Mouse (Mus musculus): ENCODE measurements around the gene Tcta. TPM values are rescaled to one million over a fixed set of nuclear protein-coding genes. Genes with fewer than 3 reads are reported as not detected.
"Not testable (repeated sequence)": the region's sequence is repeated elsewhere in the genome, so short reads cannot be mapped to it uniquely, and the experiment has no call there.

Tcta gene
- polyA plus RNA-seq, 1 experiment from 2014 or later, result 47.5 TPM

- Histone ChIP-seq H3K4me1 (peaks cover 24% of the 10 kb centered on the region), H3K4me2 (replicated peaks) (peak overlapping the region; percentile 69), H3K27ac (peak overlapping the region; percentile 98; the same call in 1 of the 2 replicates), H3K36me3 (peaks cover 21% of the 10 kb centered on the region), H3K27me3 (replicated peaks) (no peaks in the 10 kb centered on the region), H3K4me3 (peak overlapping the region; percentile 97), H3K9me3 (no peaks in the 10 kb centered on the region), H3K9ac (peak overlapping the region; percentile 94)
- WGBS, result 27% methylated on average over 12 of the region's 12 CpGs
- ATAC-seq (ENCODE audit: low FRiP score, low read depth), result no peak
Observed at GRCm38 (mm10) chr9:108307021-108307807, 1.3 kb upstream of the Tcta start.

GRCm38 (mm10) chr9:108306571-108306980, 616 bp upstream of the Tcta start:
- no peaks in the 10 kb centered on the region for H3K27me3 ChIP-seq (replicated peaks)
- H3K4me3 ChIP-seq, result peak overlapping the region; percentile 97
- H3K4me2 ChIP-seq (replicated peaks), result peak overlapping the region; percentile 69
- H3K9me3 ChIP-seq, result no peaks in the 10 kb centered on the region
- peak overlapping the region; percentile 94 for H3K9ac ChIP-seq
- H3K4me1 ChIP-seq, result peaks cover 24% of the 10 kb centered on the region
- H3K27ac ChIP-seq, result peak overlapping the region; percentile 98
- under 1% methylated on average over 46 of the region's 51 CpGs for WGBS
- peaks cover 21% of the 10 kb centered on the region for H3K36me3 ChIP-seq
- peak; percentile 77 for ATAC-seq (ENCODE audit: low FRiP score, low read depth)

- Histone ChIP-seq H3K27ac (peak overlapping the region; percentile 60; the same call in 1 of the 2 replicates), H3K4me3 (peak overlapping the region; percentile 97), H3K4me1 (peaks cover 24% of the 10 kb centered on the region), H3K9ac (peak overlapping the region; percentile 69), H3K4me2 (replicated peaks) (peak overlapping the region; percentile 69), H3K36me3 (peaks cover 33% of the 10 kb centered on the region), H3K9me3 (no peaks in the 10 kb centered on the region), H3K27me3 (replicated peaks) (no peaks in the 10 kb centered on the region)
- peak; percentile 4; the same call in 1 of the 2 replicates for ATAC-seq (ENCODE audit: low FRiP score, low read depth)
- WGBS, result 17% methylated on average over 1 of the region's 1 CpGs
Observed at GRCm38 (mm10) chr9:108305170-108305569, 790 bp downstream of the Tcta start.

GRCm38 (mm10) chr9:108304716-108305115, 1.2 kb downstream of the Tcta start:
- 91% methylated on average over 4 of the region's 4 CpGs for WGBS
- H3K9ac ChIP-seq, result peak overlapping the region; percentile 69; the same call in 1 of the 2 replicates
- peak overlapping the region; percentile 97; the same call in 1 of the 2 replicates for H3K4me3 ChIP-seq
- peaks cover 34% of the 10 kb centered on the region for H3K36me3 ChIP-seq
- H3K4me1 ChIP-seq, result peaks cover 24% of the 10 kb centered on the region
- no peaks in the 10 kb centered on the region for H3K27me3 ChIP-seq (replicated peaks)
- H3K9me3 ChIP-seq, result no peaks in the 10 kb centered on the region
- 0 out of 2 replicates have a peak overlapping the region, but pooled peaks have one; percentile 60 for H3K27ac ChIP-seq
- no peak for ATAC-seq (ENCODE audit: low FRiP score, low read depth)
- peak overlapping the region; percentile 69 for H3K4me2 ChIP-seq (replicated peaks)

- Histone ChIP-seq H3K9me3 (no peaks in the 10 kb centered on the region), H3K4me2 (replicated peaks) (no peak overlapping the region), H3K36me3 (peaks cover 41% of the 10 kb centered on the region), H3K4me1 (peaks cover 17% of the 10 kb centered on the region), H3K27me3 (replicated peaks) (no peaks in the 10 kb centered on the region), H3K27ac (no peak overlapping the region), H3K4me3 (no peak overlapping the region), H3K9ac (no peak overlapping the region)
- WGBS, result 83% methylated on average over 3 of the region's 3 CpGs
- no peak for ATAC-seq (ENCODE audit: low FRiP score, low read depth)
Observed at GRCm38 (mm10) chr9:108301853-108302252, 4.1 kb downstream of the Tcta start.

- 18% methylated on average over 18 of the region's 18 CpGs for WGBS
- Histone ChIP-seq H3K27me3 (replicated peaks) (no peaks in the 10 kb centered on the region), H3K4me1 (peaks cover 14% of the 10 kb centered on the region), H3K4me3 (peak within 1 kb of the TSS; percentile 27), H3K9ac (peak within 1 kb of the TSS; percentile 26; the same call in 1 of the 2 replicates), H3K36me3 (peaks cover 44% of the 10 kb centered on the region), H3K4me2 (replicated peaks) (peak within 1 kb of the TSS; percentile 56), H3K27ac (no peak within 1 kb of the TSS), H3K9me3 (no peaks in the 10 kb centered on the region)
- peak; percentile 73 for ATAC-seq (ENCODE audit: low FRiP score, low read depth)
Observed at GRCm38 (mm10) chr9:108296453-108297355, 9.3 kb downstream of the Tcta start, which contains the start of gene Amt. Gene Amt, plus strand, starts transcription at chr9:108296853.

GRCm38 (mm10) chr9:108290773-108291172, 15.2 kb downstream of the Tcta start:
- Histone ChIP-seq H3K36me3 (peaks cover 24% of the 10 kb centered on the region), H3K4me1 (peaks cover 8% of the 10 kb centered on the region; the same call in 1 of the 2 replicates), H3K27ac (no peak overlapping the region; the same call in 1 of the 2 replicates), H3K4me3 (peak overlapping the region; percentile 50), H3K9me3 (no peaks in the 10 kb centered on the region), H3K27me3 (replicated peaks) (no peaks in the 10 kb centered on the region), H3K4me2 (replicated peaks) (peak overlapping the region; percentile 67), H3K9ac (peak overlapping the region; percentile 55)
- peak; percentile 3; the same call in 1 of the 2 replicates for ATAC-seq (ENCODE audit: low FRiP score, low read depth)
- 45% methylated on average over 6 of the region's 6 CpGs for WGBS

- Histone ChIP-seq H3K4me3 (peak within 1 kb of the TSS; percentile 50), H3K27me3 (replicated peaks) (no peaks in the 10 kb centered on the region), H3K9me3 (no peaks in the 10 kb centered on the region), H3K36me3 (peaks cover 18% of the 10 kb centered on the region), H3K27ac (peak within 1 kb of the TSS; percentile 78), H3K4me1 (peaks cover 8% of the 10 kb centered on the region; the same call in 1 of the 2 replicates), H3K4me2 (replicated peaks) (peak within 1 kb of the TSS; percentile 67), H3K9ac (peak within 1 kb of the TSS; percentile 61)
- under 1% methylated on average over 32 of the region's 32 CpGs for WGBS
- ATAC-seq (ENCODE audit: low FRiP score, low read depth), result peak; percentile 96
Observed at GRCm38 (mm10) chr9:108290016-108290750, 15.8 kb downstream of the Tcta start, which contains the start of gene Nicn1. Gene Nicn1, plus strand, starts transcription at chr9:108290429.

- Histone ChIP-seq H3K4me3 (peak overlapping the region; percentile 42), H3K27ac (peak overlapping the region; percentile 78; the same call in 1 of the 2 replicates), H3K9ac (peak overlapping the region; percentile 61), H3K36me3 (peaks cover 10% of the 10 kb centered on the region), H3K27me3 (replicated peaks) (no peaks in the 10 kb centered on the region), H3K4me1 (peaks cover 8% of the 10 kb centered on the region; the same call in 1 of the 2 replicates), H3K4me2 (replicated peaks) (peak overlapping the region; percentile 67), H3K9me3 (no peaks in the 10 kb centered on the region)
- 64% methylated on average over 2 of the region's 2 CpGs for WGBS
- ATAC-seq (ENCODE audit: low FRiP score, low read depth), result no peak
Observed at GRCm38 (mm10) chr9:108289347-108289746, 16.6 kb downstream of the Tcta start.

- not testable (repeated sequence) for H3K4me3 ChIP-seq; H3K4me2 ChIP-seq (replicated peaks); H3K36me3 ChIP-seq; H3K9ac ChIP-seq; H3K9me3 ChIP-seq; H3K4me1 ChIP-seq; H3K27me3 ChIP-seq (replicated peaks); ATAC-seq (ENCODE audit: low FRiP score, low read depth); H3K27ac ChIP-seq
- WGBS, result 79% methylated on average over 6 of the region's 6 CpGs
Observed at GRCm38 (mm10) chr9:108287526-108288238, 18.3 kb downstream of the Tcta start.

GRCm38 (mm10) chr9:108284410-108284809, 21.6 kb downstream of the Tcta start:
- no peaks in the 10 kb centered on the region for H3K36me3 ChIP-seq
- no peak overlapping the region for H3K27ac ChIP-seq
- 18% methylated on average over 6 of the region's 6 CpGs for WGBS
- no peak overlapping the region for H3K4me2 ChIP-seq (replicated peaks)
- no peaks in the 10 kb centered on the region for H3K4me1 ChIP-seq
- H3K4me3 ChIP-seq, result no peak overlapping the region
- ATAC-seq (ENCODE audit: low FRiP score, low read depth), result peak; percentile 70
- no peaks in the 10 kb centered on the region for H3K27me3 ChIP-seq (replicated peaks)
- H3K9me3 ChIP-seq, result no peaks in the 10 kb centered on the region
- H3K9ac ChIP-seq, result no peak overlapping the region

Measured in neural tube, embryonic 12.5 days (tissue).